In genomic region chr7:19586269-19586668, GRCm38 (mm10) we compare ENCODE assay signal across 17 mouse cellular contexts. TPM values are rescaled to one million over a fixed set of nuclear protein-coding genes. Genes with fewer than 3 reads are reported as not detected.
"Had no signal": no experiment of that assay in that cellular context is flagged by ENCODE, and none has a peak within 500 bp of the region (broad histone marks: within the 10 kb centered on the region; RNA-seq: fewer than 3 reads in every experiment).

No protein-coding gene starts in this region.

- H3K9me3 ChIP-seq: liver, embryonic 13.5 days; lung, embryonic 15.5 days; midbrain, embryonic 13.5 days; neural tube, embryonic 15.5 days had no signal

- H3K4me3 ChIP-seq: liver, embryonic 13.5 days; lung, embryonic 15.5 days; midbrain, embryonic 13.5 days; myocyte; neural tube, embryonic 15.5 days had no signal

- DNase-seq: kidney, postnatal 10 days; kidney, postnatal 4 days; liver; liver, postnatal 0 days; lung, postnatal 14 days; right cerebral cortex, adult 18-20 months; right cerebral cortex, postnatal 25 days; thymus, adult 2 months; thymus, postnatal 25 days had no signal

- H3K4me1 ChIP-seq: liver, embryonic 13.5 days; lung, embryonic 15.5 days; midbrain, embryonic 13.5 days; neural tube, embryonic 15.5 days had no signal

- H3K4me2 ChIP-seq: liver, embryonic 13.5 days; lung, embryonic 15.5 days; midbrain, embryonic 13.5 days; neural tube, embryonic 15.5 days had no signal

- H3K27me3 ChIP-seq: liver, embryonic 13.5 days; lung, embryonic 15.5 days; midbrain, embryonic 13.5 days; neural tube, embryonic 15.5 days had no signal

- H3K27ac ChIP-seq: liver, embryonic 13.5 days; lung, embryonic 15.5 days; macrophage; midbrain, embryonic 13.5 days; neural tube, embryonic 15.5 days; stomach, postnatal 0 days had no signal

- H3K9ac ChIP-seq: liver, embryonic 13.5 days; liver, postnatal 0 days; lung, embryonic 15.5 days; midbrain, embryonic 13.5 days; neural tube, embryonic 15.5 days had no signal

- ATAC-seq: liver, postnatal 0 days; midbrain, embryonic 13.5 days had no signal

RNA-seq across cellular contexts. Expression of gene Zfp296, which starts 9.2 kb away (rescaled TPM):
- polyA plus RNA-seq: midbrain, postnatal 0 days had no signal
